In the genomic region with DNA sequence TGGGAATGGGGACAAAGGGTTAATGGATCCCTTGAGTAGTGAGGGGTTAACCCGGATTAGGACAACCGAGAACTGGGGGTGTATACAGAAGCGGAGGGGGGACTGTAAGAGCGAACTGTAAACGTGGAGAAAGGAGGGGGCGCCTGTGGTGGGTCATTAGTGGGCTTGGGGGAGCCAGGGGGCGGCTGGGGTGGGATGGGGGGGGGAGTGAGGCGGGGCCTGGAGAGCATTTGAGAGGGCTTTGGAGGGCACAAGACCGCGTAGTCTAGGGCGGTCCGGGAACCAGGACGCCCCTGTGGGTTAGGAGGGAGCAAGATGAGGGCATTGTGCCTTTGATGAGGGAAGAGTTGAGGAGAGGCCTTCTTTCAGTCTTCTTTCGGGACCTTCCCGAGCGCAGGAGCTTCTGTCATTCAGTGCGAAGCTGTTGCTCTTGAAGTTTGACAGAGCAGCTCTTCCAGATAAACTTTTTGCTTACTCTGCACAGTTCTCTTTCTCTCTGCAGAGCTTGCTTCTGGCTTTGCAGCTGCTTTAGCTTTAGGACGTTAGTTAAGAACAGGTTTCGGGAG, we compare ENCODE assay signal across 8 mouse cellular contexts. TPM values are rescaled to one million over a fixed set of nuclear protein-coding genes. Genes with fewer than 3 reads are reported as not detected.
DNase-seq lines count a peak whose midpoint lies in the region; ATAC-seq and TF ChIP-seq lines count a peak whose summit lies in the region.

No protein-coding gene starts in this region.

- H3K9ac ChIP-seq in kidney, embryonic 14.5 days (ENCODE audit: low read depth, low read length), result peak overlapping the region; percentile 84
- H3K9ac ChIP-seq in liver, postnatal 0 days (replicated peaks), result peak overlapping the region; percentile 80

- WGBS in kidney, embryonic 14.5 days, result under 1% methylated on average over 18 of the region's 19 CpGs
- 7% methylated on average over 19 of the region's 19 CpGs for WGBS in liver, postnatal 0 days (ENCODE audit: insufficient replicate concordance)

- no peak for DNase-seq in kidney, adult 8-10 months
- DNase-seq in R1 (ENCODE audit: low read depth, low spot score), result peak; percentile 19
- DNase-seq in heart, postnatal 10 days, result peak; percentile 33 to 35
- DNase-seq in liver, postnatal 0 days, result no peak
- peak; percentile 37 for DNase-seq in thymus, postnatal 14 days
- DNase-seq in left cerebral cortex, adult 9 months (ENCODE audit: low spot score in 2 of 2), result no peak
- no peak for DNase-seq in spleen, postnatal 14 days (ENCODE audit: low spot score in 2 of 2)

- intact Hi-C loops in heart, postnatal 10 days (cut with DNase I), result loop anchor here (2.0 kb wide), 1 partner anchor 105 kb away; no protein-coding TSS in a partner anchor

- H3K4me1 ChIP-seq in kidney, embryonic 14.5 days (ENCODE audit: control insufficient read depth, insufficient read depth, low read length), result peaks cover 39% of the 10 kb centered on the region
- peaks cover 22% of the 10 kb centered on the region for H3K4me1 ChIP-seq in liver, postnatal 0 days (ENCODE audit: insufficient read depth)

- no peaks in the 10 kb centered on the region for H3K9me3 ChIP-seq in kidney, embryonic 14.5 days (ENCODE audit: control insufficient read depth, low read length)
- no peaks in the 10 kb centered on the region for H3K9me3 ChIP-seq in liver, postnatal 0 days (ENCODE audit: low read length)

- peaks cover 13% of the 10 kb centered on the region; the same call in 1 of the 2 replicates for H3K36me3 ChIP-seq in kidney, embryonic 14.5 days (ENCODE audit: control insufficient read depth, insufficient read depth, low read length)
- no peaks in the 10 kb centered on the region for H3K36me3 ChIP-seq in liver, postnatal 0 days (replicated peaks; ENCODE audit: insufficient read depth, low read length)

- peak overlapping the region; percentile 90 for H3K4me3 ChIP-seq in kidney, embryonic 14.5 days (ENCODE audit: low read length)
- H3K4me3 ChIP-seq in liver, postnatal 0 days (ENCODE audit: low read depth, low read length), result peak overlapping the region; percentile 84

- no peaks in the 10 kb centered on the region for H3K27me3 ChIP-seq in kidney, embryonic 14.5 days (ENCODE audit: control insufficient read depth, insufficient read depth, low read length)
- no peaks in the 10 kb centered on the region for H3K27me3 ChIP-seq in liver, postnatal 0 days (ENCODE audit: insufficient read depth, low read length)

- TF ChIP-seq CTCF in liver, postnatal 0 days (IDR thresholded peaks at IDR 0.05; ENCODE audit: low read depth), result no peak

- peak overlapping the region; percentile 74 for H3K4me2 ChIP-seq in kidney, embryonic 14.5 days (replicated peaks; ENCODE audit: low read depth, low read length)
- peak overlapping the region; percentile 100 for H3K4me2 ChIP-seq in liver, postnatal 0 days (ENCODE audit: low read depth, low read length)

- peak overlapping the region; percentile 91 for H3K27ac ChIP-seq in kidney, embryonic 14.5 days (ENCODE audit: low read depth, low read length)
- H3K27ac ChIP-seq in liver, postnatal 0 days (ENCODE audit: low read depth), result 0 out of 2 replicates have a peak overlapping the region, but pooled peaks have one; percentile 44

- ATAC-seq in kidney, embryonic 14.5 days (ENCODE audit: low FRiP score, low TSS enrichment), result no peak
- no peak for ATAC-seq in liver, postnatal 0 days

- TF ChIP-seq EP300 in liver, postnatal 0 days (IDR thresholded peaks at IDR 0.05; ENCODE audit: low read depth), result no peak

RNA-seq across cellular contexts. Expression of gene Sufu, which starts 0.8 kb away (rescaled TPM):
- polyA plus RNA-seq in kidney, embryonic 14.5 days (2014; fragmentation: Nextera tagmentation; extraction: Ambion mirVana), result 28.1 and 48.8 TPM in 2 replicates
- 10 to 100 TPM; 18.0 to 18.7 TPM for total RNA-seq in heart, postnatal 10 days (2021)
- polyA plus RNA-seq in liver, postnatal 0 days (2015; fragmentation: Nextera tagmentation; extraction: Ambion mirVana), result 3.7 and 3.8 TPM in 2 replicates

RNA-seq across cellular contexts. Expression of gene Actr1a, which starts 2.0 kb away (rescaled TPM):
- 78.5 and 134 TPM in 2 replicates for polyA plus RNA-seq in kidney, embryonic 14.5 days (2014; fragmentation: Nextera tagmentation; extraction: Ambion mirVana)
- 100 to 1,000 TPM; 122 to 124 TPM for total RNA-seq in heart, postnatal 10 days (2021)
- polyA plus RNA-seq in liver, postnatal 0 days (2015; fragmentation: Nextera tagmentation; extraction: Ambion mirVana), result 31.8 and 35.4 TPM in 2 replicates

RNA-seq across cellular contexts. Expression of gene 2310034G01Rik, which starts 47.4 kb away (rescaled TPM):
- polyA plus RNA-seq in kidney, embryonic 14.5 days (2014; fragmentation: Nextera tagmentation; extraction: Ambion mirVana), result 2.7 and 3.5 TPM in 2 replicates
- total RNA-seq in heart, postnatal 10 days (2021), result under 1 TPM; 0.19 to 0.20 TPM
- 0.75 and 1.0 TPM in 2 replicates for polyA plus RNA-seq in liver, postnatal 0 days (2015; fragmentation: Nextera tagmentation; extraction: Ambion mirVana)

RNA-seq across cellular contexts. Expression of gene Mfsd13a, which starts 56.6 kb away (rescaled TPM):
- polyA plus RNA-seq in kidney, embryonic 14.5 days (2014; fragmentation: Nextera tagmentation; extraction: Ambion mirVana), result 7.9 and 10.8 TPM in 2 replicates
- 1 to 10 TPM; 3.4 to 4.6 TPM for total RNA-seq in heart, postnatal 10 days (2021)
- polyA plus RNA-seq in liver, postnatal 0 days (2015; fragmentation: Nextera tagmentation; extraction: Ambion mirVana), result 3.4 and 3.9 TPM in 2 replicates

RNA-seq across cellular contexts. Expression of gene Cuedc2, which starts 59.0 kb away (rescaled TPM):
- polyA plus RNA-seq in kidney, embryonic 14.5 days (2014; fragmentation: Nextera tagmentation; extraction: Ambion mirVana), result 164 and 165 TPM in 2 replicates
- 100 to 1,000 TPM in 1 of 2 experiments, 10 to 100 TPM in 1; 99.6 to 107 TPM for total RNA-seq in heart, postnatal 10 days (2021)
- 52.4 and 53.8 TPM in 2 replicates for polyA plus RNA-seq in liver, postnatal 0 days (2015; fragmentation: Nextera tagmentation; extraction: Ambion mirVana)

Comparison
In these comparisons a context has a peak if more than half of its experiments do, and no peak if none do; other contexts are left out.
1. DNase-seq: peak in R1 (single experiment), heart, postnatal 10 days (2 of 2) and thymus, postnatal 14 days (single experiment); none in kidney, adult 8-10 months (0 of 2), liver, postnatal 0 days (single experiment), left cerebral cortex, adult 9 months (0 of 2) and spleen, postnatal 14 days (0 of 2).